Mouse (Mus musculus): ENCODE results near the gene Brd4. TPM values are rescaled to one million over a fixed set of nuclear protein-coding genes. Genes with fewer than 3 reads are reported as not detected.

The Brd4 gene
- total and polyA plus RNA-seq, 3 experiments, result 12.3 to 91.4 TPM; not detected in 1

- DNase-seq (ENCODE audit: low read depth, low spot score), result no peak
- Histone ChIP-seq H3K27ac (ENCODE audit: control insufficient read depth, low read depth, low read length) (no peak overlapping the region), H3K79me2 (ENCODE audit: control insufficient read depth, insufficient read depth, low read length, poor library complexity) (peaks cover 65% of the 10 kb centered on the region), H3K4me3 (ENCODE audit: control insufficient read depth in 1 of 2, insufficient read depth in 1 of 2, low read depth in 2 of 2, low read length in 2 of 2) (no peak overlapping the region), H3K9ac (ENCODE audit: control insufficient read depth, low read depth, low read length, poor library complexity, severe bottlenecking) (no peak overlapping the region), H3K9me3 (replicated peaks; ENCODE audit: insufficient read depth, low read length) (no peaks in the 10 kb centered on the region), H3K36me3 (ENCODE audit: control insufficient read depth in 1 of 2, insufficient read depth in 2 of 2, low read length in 2 of 2) (peaks cover 23 to 38% of the 10 kb centered on the region in 2 experiments), H3K4me1 (ENCODE audit: control insufficient read depth in 1 of 2, insufficient read depth in 2 of 2, low read length in 2 of 2) (peaks cover 5 to 8% of the 10 kb centered on the region in 2 experiments; a peak in 3 of 4 replicates), H3K27me3 (ENCODE audit: control insufficient read depth in 1 of 2, insufficient read depth in 2 of 2, low read length in 2 of 2) (no peaks in the 10 kb centered on the region)
- TF ChIP-seq JUND (IDR thresholded peaks at IDR 0.05; ENCODE audit: low read depth, low read length), result no peak
- no peak for TF ChIP-seq BHLHE40 (IDR thresholded peaks at IDR 0.05; ENCODE audit: borderline replicate concordance, low read depth, low read length)
- TF ChIP-seq MXI1 (IDR thresholded peaks at IDR 0.05; ENCODE audit: low read depth, low read length), result no peak
- no peak for TF ChIP-seq MEF2A (IDR thresholded peaks at IDR 0.05; ENCODE audit: extremely low read depth, insufficient replicate concordance, low read depth, low read length, poor library complexity, severe bottlenecking)
- TF ChIP-seq TCF12 (IDR thresholded peaks at IDR 0.05; ENCODE audit: low read depth, low read length), result no peak
- TF ChIP-seq POLR2AphosphoS5 (IDR thresholded peaks at IDR 0.05; ENCODE audit: borderline replicate concordance, low read depth, low read length), result no peak
Observed at GRCm38 (mm10) chr17:32251827-32252470, 32.6 kb downstream of the Brd4 start.

GRCm38 (mm10) chr17:32250066-32250465 is 34.5 kb downstream of the Brd4 start:
- TF ChIP-seq MAX (IDR thresholded peaks at IDR 0.05; ENCODE audit: low read length), result no peak
- no peak for TF ChIP-seq GATA1 (IDR thresholded peaks at IDR 0.05; ENCODE audit: low read depth, low read length)
- no peak for TF ChIP-seq KAT2A (conservative IDR thresholded peaks at IDR 0.05; ENCODE audit: low read depth, low read length)
- peaks cover 5 to 8% of the 10 kb centered on the region in 2 experiments; a peak in 3 of 4 replicates for H3K4me1 ChIP-seq (ENCODE audit: control insufficient read depth in 1 of 2, insufficient read depth in 2 of 2, low read length in 2 of 2)
- peaks cover 25 to 40% of the 10 kb centered on the region in 2 experiments for H3K36me3 ChIP-seq (ENCODE audit: control insufficient read depth in 1 of 2, insufficient read depth in 2 of 2, low read length in 2 of 2)
- no peak overlapping the region for H3K4me3 ChIP-seq (ENCODE audit: control insufficient read depth in 1 of 2, insufficient read depth in 1 of 2, low read depth in 2 of 2, low read length in 2 of 2)
- peaks cover 71% of the 10 kb centered on the region for H3K79me2 ChIP-seq (ENCODE audit: control insufficient read depth, insufficient read depth, low read length, poor library complexity)
- no peak overlapping the region for H3K9ac ChIP-seq (ENCODE audit: control insufficient read depth, low read depth, low read length, poor library complexity, severe bottlenecking)
- no peaks in the 10 kb centered on the region for H3K9me3 ChIP-seq (replicated peaks; ENCODE audit: insufficient read depth, low read length)
- H3K27ac ChIP-seq (ENCODE audit: control insufficient read depth, low read depth, low read length), result no peak overlapping the region
- DNase-seq (ENCODE audit: low read depth, low spot score), result no peak
- no peaks in the 10 kb centered on the region for H3K27me3 ChIP-seq (ENCODE audit: control insufficient read depth in 1 of 2, insufficient read depth in 2 of 2, low read length in 2 of 2)

- TF ChIP-seq TCF12 (IDR thresholded peaks at IDR 0.05; ENCODE audit: low read depth, low read length) (peak; percentile 32), BHLHE40 (IDR thresholded peaks at IDR 0.05; ENCODE audit: borderline replicate concordance, low read depth, low read length) (no peak), GATA1 (IDR thresholded peaks at IDR 0.05; ENCODE audit: low read depth, low read length) (peak; percentile 63), E2F4 (IDR thresholded peaks at IDR 0.05; ENCODE audit: borderline replicate concordance, low read depth, low read length) (no peak), USF1 (IDR thresholded peaks at IDR 0.05; ENCODE audit: low read depth, low read length) (0 out of 2 replicates have a peak, but pooled peaks have one; percentile 8), EP300 (IDR thresholded peaks at IDR 0.05; ENCODE audit: low read depth in 1 of 2, low read length in 2 of 2) (peak; percentile 39 to 47), RCOR1 (IDR thresholded peaks at IDR 0.05; ENCODE audit: low read depth, low read length) (peak; percentile 27; the same call in 1 of the 2 replicates)
- Histone ChIP-seq H3K27me3 (ENCODE audit: control insufficient read depth in 1 of 2, insufficient read depth in 2 of 2, low read length in 2 of 2) (no peaks in the 10 kb centered on the region), H3K4me3 (ENCODE audit: control insufficient read depth in 1 of 2, insufficient read depth in 1 of 2, low read depth in 2 of 2, low read length in 2 of 2) (no peak overlapping the region), H3K4me1 (ENCODE audit: control insufficient read depth in 1 of 2, insufficient read depth in 2 of 2, low read length in 2 of 2) (peaks cover 5 to 8% of the 10 kb centered on the region in 2 experiments; a peak in 3 of 4 replicates), H3K79me2 (ENCODE audit: control insufficient read depth, insufficient read depth, low read length, poor library complexity) (peaks cover 70% of the 10 kb centered on the region), H3K36me3 (ENCODE audit: control insufficient read depth in 1 of 2, insufficient read depth in 2 of 2, low read length in 2 of 2) (peaks cover 25 to 37% of the 10 kb centered on the region in 2 experiments), H3K9ac (ENCODE audit: control insufficient read depth, low read depth, low read length, poor library complexity, severe bottlenecking) (no peak overlapping the region), H3K9me3 (replicated peaks; ENCODE audit: insufficient read depth, low read length) (no peaks in the 10 kb centered on the region), H3K27ac (ENCODE audit: control insufficient read depth, low read depth, low read length) (no peak overlapping the region)
- peak; percentile 36 for DNase-seq (ENCODE audit: low read depth, low spot score)
Observed at GRCm38 (mm10) chr17:32248192-32248591, 36.3 kb downstream of the Brd4 start.

Data from MEL (cell line).